Mouse (Mus musculus): ENCODE measurements around the gene Cts8.
A peak's percentile ranks its signal among the peaks of the same experiment; 100 is the strongest.

Gene Cts8

GRCm38 (mm10) chr13:61255258-61255657, at the start of gene Cts8:
TSS of gene Cts8 (minus strand) at chr13:61255358.
- DNase-seq (ENCODE audit: low spot score) = no peak

DNA sequence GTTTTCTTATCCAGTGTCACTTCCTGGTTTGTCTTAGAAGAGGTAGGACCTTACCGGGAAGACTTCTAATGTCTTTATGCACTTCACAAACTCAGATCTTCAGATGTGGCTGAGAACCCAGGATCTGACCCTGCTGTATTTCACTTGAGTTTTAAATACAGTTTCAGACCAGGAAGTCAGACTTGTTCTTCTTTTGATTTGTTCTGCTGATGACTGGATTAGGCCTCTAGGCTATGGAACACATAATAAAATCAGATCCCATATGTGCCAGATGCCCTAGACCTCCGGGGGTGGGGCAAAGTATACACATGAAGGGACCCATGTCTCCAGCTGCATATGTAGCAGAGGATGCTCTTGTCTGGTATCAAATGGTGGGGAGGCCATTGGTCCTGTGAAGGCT, 33.6 kb upstream of the Cts8 start, which contains the start of gene Gm49398:
Gene Gm49398, minus strand, starts transcription at position 101 of the 400 bp plus-strand sequence.
- DNase-seq (ENCODE audit: low spot score) = no peak

DNA sequence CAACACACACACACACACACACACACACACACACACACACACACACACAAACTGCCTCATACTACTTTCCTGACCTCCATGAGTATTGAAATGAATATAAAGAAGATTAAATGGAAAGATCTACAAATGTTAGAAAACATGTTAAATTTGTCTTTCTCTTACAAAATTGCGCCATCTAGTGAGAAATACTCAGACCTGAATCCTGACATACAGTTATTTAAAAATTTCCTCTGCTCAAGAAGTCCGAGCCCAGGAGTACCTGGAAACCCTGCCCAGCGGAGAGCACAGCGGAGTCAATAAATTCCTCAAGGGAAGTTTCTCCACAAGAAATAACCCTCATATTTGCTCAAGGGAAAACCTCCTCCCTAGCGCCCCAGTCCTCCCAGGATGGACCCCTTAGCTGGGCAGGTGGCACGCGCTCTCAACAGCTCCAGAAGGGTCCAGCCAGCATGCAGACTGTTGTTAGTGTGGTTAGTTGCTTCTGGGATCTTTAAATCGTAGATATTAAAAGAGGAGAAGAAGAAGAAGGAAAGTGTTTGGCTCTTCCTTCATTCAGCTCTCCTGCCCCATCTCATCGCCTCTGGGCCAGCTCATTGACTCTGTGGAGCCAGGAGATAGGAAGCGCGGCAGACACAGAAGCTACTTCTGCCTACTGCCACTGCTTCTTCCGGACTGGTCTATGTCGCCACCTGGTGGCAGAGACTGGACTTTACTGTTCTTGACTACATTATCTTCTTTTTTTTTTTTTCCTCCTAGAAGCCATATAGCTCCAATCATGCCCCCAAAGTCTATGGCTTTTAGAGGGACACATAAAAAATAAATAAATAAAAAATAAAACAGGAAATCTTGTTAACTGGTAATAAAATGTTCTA, 13.8 kb downstream of the Cts8 start:
- peak; percentile 23 for DNase-seq (ENCODE audit: low spot score)

- DNase-seq (ENCODE audit: low spot score) = no peak
Observed at GRCm38 (mm10) chr13:61203310-61203709, 51.8 kb downstream of the Cts8 start, which contains the start of gene Cts6. TSS of gene Cts6 (minus strand) at chr13:61203410.

All from urinary bladder, postnatal 25 days (tissue).